Mouse (Mus musculus) bone marrow, adult 2 months (tissue): ENCODE data around the gene Gm49366.

Source experiments
- CTCF ChIP-seq: fragments of 200-500 bp; IDR thresholded peaks from 2 replicates; pipeline ENCODE4 v1.5.1; 2011; ENCODE audit warnings: low read length, control low read depth; ENCODE audit not compliant: control insufficient read depth, insufficient read depth
- POLR2A ChIP-seq: fragments of 200-500 bp; IDR thresholded peaks from 2 replicates; pipeline ENCODE4 v1.6.1; 2011; ENCODE audit warnings: low read depth, mild to moderate bottlenecking, control low read depth, low read length, borderline replicate concordance; ENCODE audit not compliant: control insufficient read depth

GRCm38 (mm10) chr12:84013701-84014100 lies 25.0 kb upstream of the Gm49366 start:
- TF ChIP-seq CTCF (no peak), POLR2A (no peak)
